Mouse (Mus musculus): Measurements from ENCODE around the gene Btn2a2. TPM values are rescaled to one million over a fixed set of nuclear protein-coding genes. Genes with fewer than 3 reads are reported as not detected.

Btn2a2 gene
- total RNA-seq, 2 experiments from 2014 or later: not detected

GRCm38 (mm10) chr13:23524654-23525053 lies 36.0 kb upstream of the Btn2a2 start:
- peak; percentile 41; the same call in 1 of the 2 replicates for ATAC-seq (replicated peaks; ENCODE audit: low FRiP score, low TSS enrichment, poor library complexity, severe bottlenecking)

GRCm38 (mm10) chr13:23523976-23524375 lies 35.3 kb upstream of the Btn2a2 start:
- ATAC-seq (replicated peaks; ENCODE audit: low FRiP score, low TSS enrichment, poor library complexity, severe bottlenecking): no peak

- peak; percentile 39 for ATAC-seq (replicated peaks; ENCODE audit: low FRiP score, low TSS enrichment, poor library complexity, severe bottlenecking)
Observed at GRCm38 (mm10) chr13:23521703-23522102, 33.0 kb upstream of the Btn2a2 start.

GRCm38 (mm10) chr13:23519416-23519815 lies 30.8 kb upstream of the Btn2a2 start:
- peak; percentile 11 for ATAC-seq (replicated peaks; ENCODE audit: low FRiP score, low TSS enrichment, poor library complexity, severe bottlenecking)

- ATAC-seq (replicated peaks; ENCODE audit: low FRiP score, low TSS enrichment, poor library complexity, severe bottlenecking): peak; percentile 39
Observed at GRCm38 (mm10) chr13:23518885-23519284, 30.2 kb upstream of the Btn2a2 start.

GRCm38 (mm10) chr13:23518295-23518603 lies 29.6 kb upstream of the Btn2a2 start:
- ATAC-seq (replicated peaks; ENCODE audit: low FRiP score, low TSS enrichment, poor library complexity, severe bottlenecking): no peak; the same call in 1 of the 2 replicates

GRCm38 (mm10) chr13:23517603-23518294 lies 29.1 kb upstream of the Btn2a2 start:
- peak; percentile 27 for ATAC-seq (replicated peaks; ENCODE audit: low FRiP score, low TSS enrichment, poor library complexity, severe bottlenecking)

GRCm38 (mm10) chr13:23516822-23517602 lies 28.4 kb upstream of the Btn2a2 start:
- ATAC-seq (replicated peaks; ENCODE audit: low FRiP score, low TSS enrichment, poor library complexity, severe bottlenecking): 0 out of 2 replicates have a peak, but pooled peaks have one; percentile 32

- ATAC-seq (replicated peaks; ENCODE audit: low FRiP score, low TSS enrichment, poor library complexity, severe bottlenecking): no peak
Observed at GRCm38 (mm10) chr13:23515826-23516620, 27.4 kb upstream of the Btn2a2 start.

- no peak for ATAC-seq (replicated peaks; ENCODE audit: low FRiP score, low TSS enrichment, poor library complexity, severe bottlenecking)
Observed at GRCm38 (mm10) chr13:23515281-23515680, 26.6 kb upstream of the Btn2a2 start.

- ATAC-seq (replicated peaks; ENCODE audit: low FRiP score, low TSS enrichment, poor library complexity, severe bottlenecking): no peak
Observed at GRCm38 (mm10) chr13:23513517-23513916, 24.9 kb upstream of the Btn2a2 start.

GRCm38 (mm10) chr13:23510127-23510526 lies 21.5 kb upstream of the Btn2a2 start:
- no peak for ATAC-seq (replicated peaks; ENCODE audit: low FRiP score, low TSS enrichment, poor library complexity, severe bottlenecking)

- peak; percentile 52; the same call in 1 of the 2 replicates for ATAC-seq (replicated peaks; ENCODE audit: low FRiP score, low TSS enrichment, poor library complexity, severe bottlenecking)
Observed at GRCm38 (mm10) chr13:23506819-23507515, 18.3 kb upstream of the Btn2a2 start.

GRCm38 (mm10) chr13:23506351-23506750 lies 17.7 kb upstream of the Btn2a2 start:
- ATAC-seq (replicated peaks; ENCODE audit: low FRiP score, low TSS enrichment, poor library complexity, severe bottlenecking): no peak

- ATAC-seq (replicated peaks; ENCODE audit: low FRiP score, low TSS enrichment, poor library complexity, severe bottlenecking): peak; percentile 17; the same call in 1 of the 2 replicates
Observed at GRCm38 (mm10) chr13:23505662-23506345, 17.1 kb upstream of the Btn2a2 start.

GRCm38 (mm10) chr13:23503797-23504196 lies 15.1 kb upstream of the Btn2a2 start:
- peak; percentile 41; the same call in 1 of the 2 replicates for ATAC-seq (replicated peaks; ENCODE audit: low FRiP score, low TSS enrichment, poor library complexity, severe bottlenecking)

- ATAC-seq (replicated peaks; ENCODE audit: low FRiP score, low TSS enrichment, poor library complexity, severe bottlenecking): no peak
Observed at GRCm38 (mm10) chr13:23502916-23503315, 14.3 kb upstream of the Btn2a2 start.

- ATAC-seq (replicated peaks; ENCODE audit: low FRiP score, low TSS enrichment, poor library complexity, severe bottlenecking): no peak
Observed at GRCm38 (mm10) chr13:23502031-23502567, 13.4 kb upstream of the Btn2a2 start.

- no peak for ATAC-seq (replicated peaks; ENCODE audit: low FRiP score, low TSS enrichment, poor library complexity, severe bottlenecking)
Observed at GRCm38 (mm10) chr13:23501511-23501910, 12.9 kb upstream of the Btn2a2 start.
